Mouse (Mus musculus) liver, embryonic 13.5 days (tissue): ENCODE data around the gene Slc35d3. TPM values are rescaled to one million over a fixed set of nuclear protein-coding genes. Genes with fewer than 3 reads are reported as not detected.

Experiments
- ATAC-seq: fragments of 200-750 bp; cut with Nextera tagmentation; 2 replicates; pipeline ENCODE4 v1.8.0; 2017; ENCODE audit warnings: low read depth, mild to moderate bottlenecking, moderate number of reproducible peaks, moderate library complexity
- DNase-seq: peaks from one replicate; pipeline ENCODE4 v3.0.0; 2022
- H3K27ac ChIP-seq: fragments of 300-500 bp; sonication (generic); 2 replicates; pipeline ENCODE4 v1.5.1; 2015; ENCODE audit warnings: moderate library complexity, mild to moderate bottlenecking, inconsistent platforms
- H3K27me3 ChIP-seq: fragments of 300-500 bp; sonication (generic); 2 replicates; pipeline ENCODE4 v1.6.1; 2015; ENCODE audit warnings: mild to moderate bottlenecking, inconsistent platforms
- H3K36me3 ChIP-seq: fragments of 300-500 bp; sonication (generic); 2 replicates; pipeline ENCODE4 v1.6.1; 2015; ENCODE audit warnings: mild to moderate bottlenecking, inconsistent platforms
- H3K4me1 ChIP-seq: fragments of 300-500 bp; sonication (generic); replicated peaks from 2 replicates; pipeline ENCODE4 v1.6.1; 2015; ENCODE audit warnings: inconsistent platforms
- H3K4me2 ChIP-seq: fragments of 300-500 bp; sonication (generic); 2 replicates; pipeline ENCODE4 v1.6.1; 2015; ENCODE audit warnings: inconsistent platforms, mild to moderate bottlenecking, moderate library complexity
- H3K4me3 ChIP-seq: fragments of 300-500 bp; sonication (generic); replicated peaks from 2 replicates; pipeline ENCODE4 v1.5.1; 2015; ENCODE audit warnings: mild to moderate bottlenecking, inconsistent platforms
- H3K9ac ChIP-seq: fragments of 300-500 bp; sonication (generic); 2 replicates; pipeline ENCODE4 v1.6.1; 2015; ENCODE audit warnings: mild to moderate bottlenecking, inconsistent platforms
- H3K9me3 ChIP-seq: fragments of 300-500 bp; sonication (generic); replicated peaks from 2 replicates; pipeline ENCODE4 v1.6.1; 2016; ENCODE audit warnings: inconsistent platforms
- WGBS: fragments of 180-500 bp; shearing (Covaris S2); methylation state at CpG from one replicate; pipeline ENCODE4 v1.1.7; 2015; ENCODE audit not compliant: insufficient replicate concordance; 5-methylcytosine and 5-hydroxymethylcytosine counted together
- polyA plus RNA-seq: library from polyadenylated mRNA; unstranded; fragments of >200 nt; fragmentation: Nextera tagmentation; extraction: Ambion mirVana; gene quantifications from 2 replicates; pipeline ENCODE4 v1.2.1, GENCODE M21; 2015

Slc35d3 gene
- 4.4 and 4.9 TPM in 2 replicates for polyA plus RNA-seq

- H3K27me3 ChIP-seq = peaks cover 65% of the 10 kb centered on the region
- no peaks in the 10 kb centered on the region for H3K9me3 ChIP-seq
- ATAC-seq (no peak; the same call in 1 of the 2 replicates), DNase-seq (no peak)
- H3K9ac ChIP-seq = peak within 1 kb of the TSS; percentile 34; the same call in 1 of the 2 replicates
- peak within 1 kb of the TSS; percentile 58 for H3K4me3 ChIP-seq
- no peaks in the 10 kb centered on the region for H3K36me3 ChIP-seq
- H3K27ac ChIP-seq = 0 out of 2 replicates have a peak within 1 kb of the TSS, but pooled peaks have one; percentile 29
- under 1% methylated on average over 61 of the region's 72 CpGs for WGBS
- peak within 1 kb of the TSS; percentile 73 for H3K4me2 ChIP-seq
- H3K4me1 ChIP-seq = peaks cover 39% of the 10 kb centered on the region
These were observed at the start of gene Slc35d3 for GRCm38 (mm10) chr10:19850998-19851691. Gene Slc35d3 (minus strand): TSS chr10:19851459.

GRCm38 (mm10) chr10:19900191-19900590 is 48.9 kb upstream of the Slc35d3 start:
- no peaks in the 10 kb centered on the region for H3K4me1 ChIP-seq
- 60% methylated on average over 2 of the region's 2 CpGs for WGBS

GRCm38 (mm10) chr10:19893976-19894375 is 42.7 kb upstream of the Slc35d3 start:
- no peaks in the 10 kb centered on the region for H3K27me3 ChIP-seq
- H3K4me1 ChIP-seq = no peaks in the 10 kb centered on the region
- DNase-seq (peak; percentile 16), ATAC-seq (no peak)
- no peak overlapping the region for H3K9ac ChIP-seq
- H3K4me2 ChIP-seq = no peak overlapping the region
- peaks cover 16% of the 10 kb centered on the region for H3K36me3 ChIP-seq
- no peaks in the 10 kb centered on the region for H3K9me3 ChIP-seq
- 13% methylated on average over 4 of the region's 4 CpGs for WGBS
- no peak overlapping the region for H3K27ac ChIP-seq
- no peak overlapping the region for H3K4me3 ChIP-seq

More at GRCm38 (mm10) chr10:19900191-19900590, 48.9 kb upstream of the Slc35d3 start:
- no peak overlapping the region for H3K4me3 ChIP-seq
- DNase-seq = no peak
- H3K9ac ChIP-seq = no peak overlapping the region
- no peak overlapping the region for H3K4me2 ChIP-seq
- ATAC-seq = no peak
- H3K27me3 ChIP-seq = no peaks in the 10 kb centered on the region
- no peak overlapping the region for H3K27ac ChIP-seq
- peaks cover 12% of the 10 kb centered on the region for H3K36me3 ChIP-seq
- no peaks in the 10 kb centered on the region for H3K9me3 ChIP-seq

- no peaks in the 10 kb centered on the region for H3K27me3 ChIP-seq
- H3K9ac ChIP-seq = no peak overlapping the region
- no peak overlapping the region for H3K27ac ChIP-seq
- H3K9me3 ChIP-seq = no peaks in the 10 kb centered on the region
- no peak for ATAC-seq
- no peak overlapping the region for H3K4me3 ChIP-seq
- H3K4me1 ChIP-seq = no peaks in the 10 kb centered on the region
- peaks cover 19% of the 10 kb centered on the region for H3K36me3 ChIP-seq
- no peak overlapping the region for H3K4me2 ChIP-seq
- DNase-seq = no peak
- 73% methylated on average over 6 of the region's 6 CpGs for WGBS
These were observed 41.9 kb upstream of the Slc35d3 start for GRCm38 (mm10) chr10:19893146-19893545.

GRCm38 (mm10) chr10:19891686-19892085 is 40.4 kb upstream of the Slc35d3 start:
- ATAC-seq = no peak
- Histone ChIP-seq H3K9ac (no peak overlapping the region), H3K9me3 (no peaks in the 10 kb centered on the region), H3K4me1 (no peaks in the 10 kb centered on the region; the same call in 1 of the 2 replicates), H3K4me2 (no peak overlapping the region), H3K36me3 (peaks cover 18% of the 10 kb centered on the region), H3K27ac (no peak overlapping the region), H3K4me3 (no peak overlapping the region), H3K27me3 (no peaks in the 10 kb centered on the region)
- WGBS = 47% methylated on average over 3 of the region's 3 CpGs
- no peak for DNase-seq

- H3K9ac ChIP-seq = no peak overlapping the region
- H3K4me2 ChIP-seq = no peak overlapping the region
- ATAC-seq = no peak
- H3K27me3 ChIP-seq = no peaks in the 10 kb centered on the region
- no peaks in the 10 kb centered on the region for H3K9me3 ChIP-seq
- 73% methylated on average over 3 of the region's 3 CpGs for WGBS
- peaks cover 18% of the 10 kb centered on the region for H3K36me3 ChIP-seq
- H3K4me1 ChIP-seq = peaks cover 8% of the 10 kb centered on the region
- H3K4me3 ChIP-seq = no peak overlapping the region
- H3K27ac ChIP-seq = no peak overlapping the region
- DNase-seq = no peak
These were observed 38.6 kb upstream of the Slc35d3 start for GRCm38 (mm10) chr10:19889908-19890307.

- ATAC-seq (peak; percentile 73), DNase-seq (no peak)
- H3K4me3 ChIP-seq = no peak overlapping the region
- H3K9me3 ChIP-seq = no peaks in the 10 kb centered on the region
- WGBS = 10% methylated on average over 3 of the region's 3 CpGs
- no peak overlapping the region for H3K27ac ChIP-seq
- H3K9ac ChIP-seq = no peak overlapping the region
- peaks cover 14% of the 10 kb centered on the region; the same call in 1 of the 2 replicates for H3K36me3 ChIP-seq
- no peaks in the 10 kb centered on the region for H3K27me3 ChIP-seq
- no peak overlapping the region for H3K4me2 ChIP-seq
- H3K4me1 ChIP-seq = peaks cover 12% of the 10 kb centered on the region
These were observed 35.0 kb upstream of the Slc35d3 start for GRCm38 (mm10) chr10:19886249-19886648.

GRCm38 (mm10) chr10:19884409-19884808 is 33.1 kb upstream of the Slc35d3 start:
- Histone ChIP-seq H3K36me3 (peaks cover 10% of the 10 kb centered on the region; the same call in 1 of the 2 replicates), H3K9me3 (no peaks in the 10 kb centered on the region), H3K4me3 (no peak overlapping the region), H3K4me1 (peaks cover 12% of the 10 kb centered on the region), H3K4me2 (no peak overlapping the region), H3K9ac (no peak overlapping the region), H3K27me3 (no peaks in the 10 kb centered on the region), H3K27ac (no peak overlapping the region)
- ATAC-seq = no peak
- 51% methylated on average over 4 of the region's 4 CpGs for WGBS
- DNase-seq = no peak

- Histone ChIP-seq H3K36me3 (0 out of 2 replicates have a peak, but pooled peaks cover 3% of the 10 kb centered on the region), H3K9ac (no peak overlapping the region), H3K27me3 (no peaks in the 10 kb centered on the region), H3K4me3 (no peak overlapping the region), H3K27ac (no peak overlapping the region), H3K4me1 (peaks cover 22% of the 10 kb centered on the region), H3K9me3 (no peaks in the 10 kb centered on the region), H3K4me2 (no peak overlapping the region)
- ATAC-seq = no peak
- no peak for DNase-seq
- 40% methylated on average over 3 of the region's 3 CpGs for WGBS
These were observed 29.2 kb upstream of the Slc35d3 start for GRCm38 (mm10) chr10:19880437-19880836.

GRCm38 (mm10) chr10:19879161-19879560 is 27.9 kb upstream of the Slc35d3 start:
- peaks cover 25% of the 10 kb centered on the region for H3K4me1 ChIP-seq
- DNase-seq = no peak
- H3K27me3 ChIP-seq = no peaks in the 10 kb centered on the region
- WGBS = 67% methylated on average over 6 of the region's 6 CpGs
- H3K36me3 ChIP-seq = no peaks in the 10 kb centered on the region
- H3K27ac ChIP-seq = no peak overlapping the region
- ATAC-seq = no peak
- no peaks in the 10 kb centered on the region for H3K9me3 ChIP-seq
- no peak overlapping the region for H3K4me3 ChIP-seq
- no peak overlapping the region for H3K9ac ChIP-seq
- no peak overlapping the region for H3K4me2 ChIP-seq

- DNase-seq = no peak
- H3K27me3 ChIP-seq = no peaks in the 10 kb centered on the region
- H3K9me3 ChIP-seq = no peaks in the 10 kb centered on the region
- peaks cover 25% of the 10 kb centered on the region for H3K4me1 ChIP-seq
- H3K4me3 ChIP-seq = no peak overlapping the region
- H3K9ac ChIP-seq = no peak overlapping the region
- peak; percentile 67; the same call in 1 of the 2 replicates for ATAC-seq
- no peaks in the 10 kb centered on the region for H3K36me3 ChIP-seq
- H3K27ac ChIP-seq = no peak overlapping the region
- 45% methylated on average over 9 of the region's 9 CpGs for WGBS
- no peak overlapping the region; the same call in 1 of the 2 replicates for H3K4me2 ChIP-seq
These were observed 26.4 kb upstream of the Slc35d3 start for GRCm38 (mm10) chr10:19877679-19878078.

- no peak overlapping the region; the same call in 1 of the 2 replicates for H3K4me2 ChIP-seq
- H3K27ac ChIP-seq = no peak overlapping the region
- no peaks in the 10 kb centered on the region for H3K27me3 ChIP-seq
- H3K9ac ChIP-seq = no peak overlapping the region
- 71% methylated on average over 8 of the region's 8 CpGs for WGBS
- H3K36me3 ChIP-seq = no peaks in the 10 kb centered on the region
- H3K9me3 ChIP-seq = no peaks in the 10 kb centered on the region
- peaks cover 27% of the 10 kb centered on the region for H3K4me1 ChIP-seq
- DNase-seq = no peak
- no peak overlapping the region for H3K4me3 ChIP-seq
- ATAC-seq = peak; percentile 46; the same call in 1 of the 2 replicates
These were observed 26.0 kb upstream of the Slc35d3 start for GRCm38 (mm10) chr10:19877257-19877656.
